Mouse (Mus musculus): ENCODE results near the gene Zfp955b.
"Not testable (repeated sequence)": the region's sequence is repeated elsewhere in the genome, so short reads cannot be mapped to it uniquely, and the experiment has no call there.

The Zfp955b gene

GRCm38 (mm10) chr17:33289039-33289875 is at the start of gene Zfp955b:
Gene Zfp955b (plus strand): TSS chr17:33289544.
- DNase-seq (ENCODE audit: low spot score): not testable (repeated sequence)

GRCm38 (mm10) chr17:33254530-33255318 is 34.6 kb upstream of the Zfp955b start, which contains the start of gene Zfp955a:
Gene Zfp955a (minus strand): TSS chr17:33255145.
- not testable (repeated sequence) for DNase-seq (ENCODE audit: low spot score)

GRCm38 (mm10) chr17:33255319-33255657 is 34.1 kb upstream of the Zfp955b start:
- DNase-seq (ENCODE audit: low spot score): not testable (repeated sequence)

GRCm38 (mm10) chr17:33264376-33264775 is 25.0 kb upstream of the Zfp955b start, which contains the start of gene Olfr63:
Gene Olfr63 (plus strand): TSS chr17:33264676.
- DNase-seq (ENCODE audit: low spot score): no peak

- no peak for DNase-seq (ENCODE audit: low spot score)
Measured at GRCm38 (mm10) chr17:33268907-33269306, 20.4 kb upstream of the Zfp955b start.

GRCm38 (mm10) chr17:33289876-33290149 is 469 bp downstream of the Zfp955b start:
- not testable (repeated sequence) for DNase-seq (ENCODE audit: low spot score)

GRCm38 (mm10) chr17:33352981-33353380 is 63.6 kb downstream of the Zfp955b start:
- no peak for DNase-seq (ENCODE audit: low spot score)
